Mouse (Mus musculus): ENCODE results near the gene Csf2rb. TPM values are rescaled to one million over a fixed set of nuclear protein-coding genes. Genes with fewer than 3 reads are reported as not detected.

The Csf2rb gene
- total and polyA plus RNA-seq, 3 experiments, result 1.6 to 2.8 (median 2.2) TPM

DNA sequence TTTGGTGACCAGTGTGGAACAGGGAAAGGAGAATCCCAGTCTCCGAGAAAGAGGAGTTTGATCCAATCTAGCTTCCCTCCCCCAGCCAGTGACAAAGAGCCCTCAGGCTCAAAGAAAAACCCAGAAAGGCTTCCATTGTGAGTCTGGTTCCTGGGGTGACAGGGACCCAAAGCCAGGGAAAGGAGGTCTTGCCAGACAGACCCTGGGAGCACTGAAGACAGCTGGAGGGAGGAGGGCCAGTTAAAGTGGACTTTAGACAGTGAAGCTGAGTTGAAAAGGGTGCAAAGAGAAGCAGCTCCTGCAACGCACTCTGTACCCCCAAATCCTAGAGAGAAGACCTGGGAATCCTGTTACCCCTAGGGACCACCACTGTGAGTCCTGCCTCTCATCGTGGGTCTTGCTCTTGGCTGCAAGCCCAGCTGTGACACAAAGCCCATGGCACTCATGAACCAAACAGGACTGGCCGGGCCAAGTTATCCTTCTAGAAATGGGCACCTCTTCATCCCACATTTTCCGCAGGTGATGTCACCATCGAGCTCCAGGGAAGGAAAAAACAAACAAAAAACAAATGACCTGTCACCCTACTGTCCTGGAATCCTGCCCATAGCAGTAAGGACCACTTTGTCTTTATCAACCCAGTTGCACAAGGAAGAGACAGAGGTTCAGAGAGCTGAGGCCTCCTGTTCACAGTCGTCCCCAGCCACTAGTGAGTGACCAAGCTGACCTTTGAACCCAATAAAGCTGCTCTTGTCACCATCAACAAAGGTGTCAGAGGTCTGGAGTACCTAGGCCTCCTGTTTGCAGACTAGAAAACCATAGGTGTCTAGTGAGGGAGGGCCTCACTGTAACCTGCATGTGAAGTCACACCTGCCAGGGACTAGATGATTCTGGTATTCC is 58.9 kb downstream of the Csf2rb start:
- no peak for DNase-seq
- no peak overlapping the region for H3K9ac ChIP-seq (ENCODE audit: low read depth, low read length)
- H3K4me1 ChIP-seq (ENCODE audit: control insufficient read depth, insufficient read depth, low read length), result peaks cover 1% of the 10 kb centered on the region; the same call in 1 of the 2 replicates
- no peaks in the 10 kb centered on the region for H3K79me2 ChIP-seq (replicated peaks; ENCODE audit: control insufficient read depth, insufficient read depth, low read length)
- H3K36me3 ChIP-seq (ENCODE audit: control insufficient read depth, insufficient read depth, low read length), result no peaks in the 10 kb centered on the region
- no peak overlapping the region for H3K4me3 ChIP-seq
- no peak overlapping the region for H3K27ac ChIP-seq
- 53% methylated on average over 7 of the region's 7 CpGs for WGBS
- H3K27me3 ChIP-seq (ENCODE audit: control insufficient read depth, insufficient read depth, low read length), result no peaks in the 10 kb centered on the region
- TF ChIP-seq CTCF (IDR thresholded peaks at IDR 0.05), result no peak
- TF ChIP-seq EP300 (IDR thresholded peaks at IDR 0.05; ENCODE audit: insufficient read depth, low read depth, low read length), result no peak
- TF ChIP-seq POLR2A (IDR thresholded peaks at IDR 0.05; ENCODE audit: insufficient read depth, low read depth, low read length), result no peak
- intact Hi-C loops (cut with DNase I), result no loop called here

GRCm38 (mm10) chr15:78385564-78385963 is 60.0 kb downstream of the Csf2rb start:
- TF ChIP-seq EP300 (IDR thresholded peaks at IDR 0.05; ENCODE audit: insufficient read depth, low read depth, low read length) (no peak), POLR2A (IDR thresholded peaks at IDR 0.05; ENCODE audit: insufficient read depth, low read depth, low read length) (no peak), CTCF (IDR thresholded peaks at IDR 0.05) (no peak)
- H3K79me2 ChIP-seq (replicated peaks; ENCODE audit: control insufficient read depth, insufficient read depth, low read length), result no peaks in the 10 kb centered on the region
- H3K27me3 ChIP-seq (ENCODE audit: control insufficient read depth, insufficient read depth, low read length), result no peaks in the 10 kb centered on the region
- no peaks in the 10 kb centered on the region for H3K36me3 ChIP-seq (ENCODE audit: control insufficient read depth, insufficient read depth, low read length)
- DNase-seq, result no peak
- no peak overlapping the region for H3K27ac ChIP-seq
- intact Hi-C loops (cut with DNase I), result no loop called here
- H3K4me1 ChIP-seq (ENCODE audit: control insufficient read depth, insufficient read depth, low read length), result peaks cover 1% of the 10 kb centered on the region; the same call in 1 of the 2 replicates
- WGBS, result 89% methylated on average over 1 of the region's 1 CpGs
- H3K9ac ChIP-seq (ENCODE audit: low read depth, low read length), result no peak overlapping the region
- H3K4me3 ChIP-seq, result no peak overlapping the region

DNA sequence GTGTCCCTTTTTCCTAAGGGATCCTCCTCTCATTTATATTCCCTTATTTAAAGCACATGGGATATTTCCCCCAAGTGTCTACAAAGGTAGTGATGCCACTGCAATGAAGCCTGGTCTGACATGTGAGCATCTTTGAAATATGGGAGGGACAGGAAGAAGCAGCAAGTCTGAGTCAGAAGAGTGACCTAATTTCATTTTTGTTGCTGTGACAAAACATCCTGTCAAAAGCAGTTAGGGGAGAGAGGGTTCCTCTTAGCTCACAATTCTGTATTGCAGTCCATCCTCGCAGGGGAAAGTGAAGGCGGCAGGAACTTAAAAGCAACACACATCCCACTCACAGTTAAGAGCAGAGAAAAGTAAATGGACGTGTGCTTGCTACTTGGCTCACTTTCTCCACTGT is 65.3 kb downstream of the Csf2rb start:
- Histone ChIP-seq H3K27ac (no peak overlapping the region), H3K36me3 (ENCODE audit: control insufficient read depth, insufficient read depth, low read length) (no peaks in the 10 kb centered on the region), H3K4me1 (ENCODE audit: control insufficient read depth, insufficient read depth, low read length) (no peaks in the 10 kb centered on the region), H3K4me3 (no peak overlapping the region), H3K27me3 (ENCODE audit: control insufficient read depth, insufficient read depth, low read length) (no peaks in the 10 kb centered on the region), H3K9ac (ENCODE audit: low read depth, low read length) (no peak overlapping the region), H3K79me2 (replicated peaks; ENCODE audit: control insufficient read depth, insufficient read depth, low read length) (no peaks in the 10 kb centered on the region)
- TF ChIP-seq EP300 (IDR thresholded peaks at IDR 0.05; ENCODE audit: insufficient read depth, low read depth, low read length) (no peak), POLR2A (IDR thresholded peaks at IDR 0.05; ENCODE audit: insufficient read depth, low read depth, low read length) (no peak), CTCF (IDR thresholded peaks at IDR 0.05) (no peak)
- 59% methylated on average over 3 of the region's 3 CpGs for WGBS
- DNase-seq, result no peak
- intact Hi-C loops (cut with DNase I), result no loop called here

DNA sequence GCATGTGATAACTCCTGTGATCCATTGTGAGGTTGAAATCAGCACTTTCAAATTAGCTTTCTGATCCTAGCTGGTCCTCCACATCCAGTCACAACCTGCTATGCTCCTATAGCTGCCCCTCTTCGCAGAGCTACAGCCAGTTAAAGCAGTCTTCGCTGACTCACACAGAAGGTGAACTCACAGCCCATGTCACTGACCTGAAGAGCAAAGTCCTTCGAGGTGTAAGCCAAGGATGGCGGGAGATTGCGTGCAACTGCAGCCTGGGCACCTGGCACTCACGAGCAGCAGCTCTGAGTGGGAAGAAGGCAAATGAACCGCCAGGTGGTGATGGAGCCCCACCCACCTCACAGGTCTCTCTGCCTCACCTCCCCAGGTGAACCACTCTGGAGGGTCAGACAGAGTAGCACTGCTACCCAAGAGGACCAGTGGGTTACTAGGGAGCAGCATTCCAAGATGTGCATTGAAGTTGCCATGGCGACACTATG is 70.0 kb downstream of the Csf2rb start, which contains the start of gene Tex33:
Gene Tex33 (minus strand): TSS at position 435 of the 485 bp plus-strand sequence.
- Histone ChIP-seq H3K27ac (no peak within 1 kb of the TSS), H3K4me1 (ENCODE audit: control insufficient read depth, insufficient read depth, low read length) (no peaks in the 10 kb centered on the region), H3K27me3 (ENCODE audit: control insufficient read depth, insufficient read depth, low read length) (no peaks in the 10 kb centered on the region), H3K36me3 (ENCODE audit: control insufficient read depth, insufficient read depth, low read length) (no peaks in the 10 kb centered on the region), H3K79me2 (replicated peaks; ENCODE audit: control insufficient read depth, insufficient read depth, low read length) (no peaks in the 10 kb centered on the region), H3K9ac (ENCODE audit: low read depth, low read length) (no peak within 1 kb of the TSS), H3K4me3 (no peak within 1 kb of the TSS)
- 83% methylated on average over 8 of the region's 8 CpGs for WGBS
- intact Hi-C loops (cut with DNase I), result no loop called here
- no peak for DNase-seq
- TF ChIP-seq POLR2A (IDR thresholded peaks at IDR 0.05; ENCODE audit: insufficient read depth, low read depth, low read length) (no peak), EP300 (IDR thresholded peaks at IDR 0.05; ENCODE audit: insufficient read depth, low read depth, low read length) (no peak), CTCF (IDR thresholded peaks at IDR 0.05) (no peak)

- TF ChIP-seq EP300 (IDR thresholded peaks at IDR 0.05; ENCODE audit: insufficient read depth, low read depth, low read length) (no peak), POLR2A (IDR thresholded peaks at IDR 0.05; ENCODE audit: insufficient read depth, low read depth, low read length) (no peak)
- H3K27ac ChIP-seq, result peak overlapping the region; percentile 48; the same call in 1 of the 2 replicates
- no peaks in the 10 kb centered on the region for H3K79me2 ChIP-seq (replicated peaks; ENCODE audit: control insufficient read depth, insufficient read depth, low read length)
- intact Hi-C loops (cut with DNase I), result no loop called here
- H3K36me3 ChIP-seq (ENCODE audit: control insufficient read depth, insufficient read depth, low read length), result no peaks in the 10 kb centered on the region; the same call in 1 of the 2 replicates
- no peak overlapping the region for H3K4me3 ChIP-seq
- no peak for DNase-seq
- H3K4me1 ChIP-seq (ENCODE audit: control insufficient read depth, insufficient read depth, low read length), result peaks cover 25% of the 10 kb centered on the region
- no peak overlapping the region for H3K9ac ChIP-seq (ENCODE audit: low read depth, low read length)
- 32% methylated on average over 6 of the region's 6 CpGs for WGBS
- H3K27me3 ChIP-seq (ENCODE audit: control insufficient read depth, insufficient read depth, low read length), result no peaks in the 10 kb centered on the region
These were observed 75.8 kb downstream of the Csf2rb start for GRCm38 (mm10) chr15:78401345-78401744.

- 17% methylated on average over 4 of the region's 4 CpGs for WGBS
- TF ChIP-seq CTCF (IDR thresholded peaks at IDR 0.05), result no peak
- TF ChIP-seq EP300 (IDR thresholded peaks at IDR 0.05; ENCODE audit: insufficient read depth, low read depth, low read length), result 0 out of 2 replicates have a peak, but pooled peaks have one; percentile 39
- no peak for TF ChIP-seq POLR2A (IDR thresholded peaks at IDR 0.05; ENCODE audit: insufficient read depth, low read depth, low read length)
- Histone ChIP-seq H3K4me3 (no peak overlapping the region), H3K27me3 (ENCODE audit: control insufficient read depth, insufficient read depth, low read length) (no peaks in the 10 kb centered on the region), H3K36me3 (ENCODE audit: control insufficient read depth, insufficient read depth, low read length) (no peaks in the 10 kb centered on the region; the same call in 1 of the 2 replicates), H3K9ac (ENCODE audit: low read depth, low read length) (no peak overlapping the region), H3K79me2 (replicated peaks; ENCODE audit: control insufficient read depth, insufficient read depth, low read length) (no peaks in the 10 kb centered on the region), H3K27ac (peak overlapping the region; percentile 48), H3K4me1 (ENCODE audit: control insufficient read depth, insufficient read depth, low read length) (peaks cover 25% of the 10 kb centered on the region)
- intact Hi-C loops (cut with DNase I), result no loop called here
- peak; percentile 76 to 83 for DNase-seq
These were observed 76.4 kb downstream of the Csf2rb start for GRCm38 (mm10) chr15:78401921-78402320.
